Mouse (Mus musculus): Measurements from ENCODE around the gene Gm2956. TPM values are rescaled to one million over a fixed set of nuclear protein-coding genes. Genes with fewer than 3 reads are reported as not detected.
A peak's percentile ranks its signal among the peaks of the same experiment; 100 is the strongest.
"Not testable (repeated sequence)": the region's sequence is repeated elsewhere in the genome, so short reads cannot be mapped to it uniquely, and the experiment has no call there.

Gene Gm2956
- not detected in 2 replicates for polyA plus RNA-seq (2012; rRNA removed)

- not testable (repeated sequence) for H3K27ac ChIP-seq (ENCODE audit: insufficient read depth, low read depth, low read length); H3K4me3 ChIP-seq (ENCODE audit: insufficient read depth, low read depth, low read length)
- WGBS: 0% methylated on average over 19 of the region's 37 CpGs
Measured at GRCm38 (mm10) chr14:3332087-3332677, at the start of gene Gm2956. Gene Gm2956 (plus strand): TSS chr14:3332627.

GRCm38 (mm10) chr14:3333406-3333805 is 979 bp downstream of the Gm2956 start:
- not testable (repeated sequence) for H3K4me1 ChIP-seq (ENCODE audit: control insufficient read depth, insufficient read depth, low read length); DNase-seq; H3K27ac ChIP-seq (ENCODE audit: insufficient read depth, low read depth, low read length); H3K4me3 ChIP-seq (ENCODE audit: insufficient read depth, low read depth, low read length); H3K27me3 ChIP-seq (replicated peaks; ENCODE audit: control insufficient read depth, insufficient read depth, low read length); H3K36me3 ChIP-seq (ENCODE audit: control insufficient read depth, insufficient read depth, low read length)
- WGBS: 9% methylated on average over 7 of the region's 8 CpGs
- peak; percentile 24; the same call in 1 of the 2 replicates for TF ChIP-seq CTCF (conservative IDR thresholded peaks at IDR 0.05; ENCODE audit: insufficient read depth, insufficient read length, low read depth, low read length)

More at GRCm38 (mm10) chr14:3332087-3332677, at the start of gene Gm2956:
- H3K4me1 ChIP-seq (ENCODE audit: control insufficient read depth, insufficient read depth, low read length); H3K36me3 ChIP-seq (ENCODE audit: control insufficient read depth, insufficient read depth, low read length); DNase-seq; H3K27me3 ChIP-seq (replicated peaks; ENCODE audit: control insufficient read depth, insufficient read depth, low read length): not testable (repeated sequence)

DNA sequence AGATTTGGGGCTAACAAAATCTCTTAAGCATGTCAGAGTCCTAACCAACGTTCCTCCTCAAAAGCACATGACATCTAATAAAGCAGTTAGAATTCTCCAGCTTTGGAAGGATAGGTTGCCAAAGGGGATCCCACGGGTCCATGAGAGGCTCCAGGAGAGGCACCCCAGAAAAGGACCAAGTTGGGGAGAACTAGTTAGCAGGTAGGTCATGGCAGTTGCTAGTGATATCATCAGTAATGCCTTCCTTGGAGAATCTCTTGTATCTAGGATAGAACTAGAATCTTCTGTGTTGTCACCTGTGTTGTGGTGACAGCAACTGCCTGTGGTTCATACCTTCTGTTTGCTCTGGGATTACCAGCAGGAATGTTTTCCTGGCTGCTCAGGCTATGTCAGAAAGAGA is 62.4 kb downstream of the Gm2956 start, which contains the start of gene Gm10413:
Gene Gm10413, plus strand, starts transcription at position 301 of the 400 bp plus-strand sequence.
- DNase-seq: not testable (repeated sequence)

More for the DNA sequence above, 62.4 kb downstream of the Gm2956 start, which contains the start of gene Gm10413:
- not testable (repeated sequence) for H3K27me3 ChIP-seq (replicated peaks; ENCODE audit: control insufficient read depth, insufficient read depth, low read length); H3K36me3 ChIP-seq (ENCODE audit: control insufficient read depth, insufficient read depth, low read length); H3K4me1 ChIP-seq (ENCODE audit: control insufficient read depth, insufficient read depth, low read length); H3K4me3 ChIP-seq (ENCODE audit: insufficient read depth, low read depth, low read length); H3K27ac ChIP-seq (ENCODE audit: insufficient read depth, low read depth, low read length)
- WGBS: no CpG with 5 or more reads among the region's 2 CpGs

Other genes starting within 250 kb of the Gm2956 start
- gene Gm10340, start 198.6 kb upstream of the Gm2956 start, polyA plus RNA-seq (2012; rRNA removed): not detected in 2 replicates
- not detected in 2 replicates for gene Gm5795, start 144.4 kb upstream of the Gm2956 start, polyA plus RNA-seq (2012; rRNA removed)
- 0.11 and 0.20 TPM in 2 replicates for gene D830030K20Rik, start 124.1 kb upstream of the Gm2956 start, polyA plus RNA-seq (2012; rRNA removed)
- not detected in 2 replicates for gene Gm10413, start 62.5 kb downstream of the Gm2956 start, polyA plus RNA-seq (2012; rRNA removed)
- not detected in 2 replicates for gene Gm10409, start 80.0 kb downstream of the Gm2956 start, polyA plus RNA-seq (2012; rRNA removed)
- gene Gm3005, start 95.5 kb downstream of the Gm2956 start, polyA plus RNA-seq (2012; rRNA removed): not detected in 2 replicates
- not detected in 2 replicates for gene Gm10408, start 116.8 kb downstream of the Gm2956 start, polyA plus RNA-seq (2012; rRNA removed)